Mouse (Mus musculus): Measurements from ENCODE around the gene Il6ra. TPM values are rescaled to one million over a fixed set of nuclear protein-coding genes. Genes with fewer than 3 reads are reported as not detected.

Gene Il6ra
- total RNA-seq, 2 experiments from 2014 or later = 3.7 to 4.4 TPM

GRCm38 (mm10) chr3:89907846-89908245 lies 5.2 kb downstream of the Il6ra start:
- no peak overlapping the region for H3K27ac ChIP-seq
- intact Hi-C loops (cut with DNase I) = no loop called here
- DNase-seq (ENCODE audit: extremely low spot score in 1 of 2, low spot score in 2 of 2) = no peak
- no peak for TF ChIP-seq CTCF (IDR thresholded peaks at IDR 0.05)
- no peak overlapping the region for H3K4me3 ChIP-seq

GRCm38 (mm10) chr3:89899511-89899908 lies 13.5 kb downstream of the Il6ra start:
- Histone ChIP-seq H3K4me3 (no peak overlapping the region), H3K27ac (no peak overlapping the region)
- intact Hi-C loops (cut with DNase I) = no loop called here
- no peak for TF ChIP-seq CTCF (IDR thresholded peaks at IDR 0.05)
- DNase-seq (ENCODE audit: extremely low spot score in 1 of 2, low spot score in 2 of 2) = no peak

GRCm38 (mm10) chr3:89898870-89899510 lies 14.0 kb downstream of the Il6ra start:
- H3K27ac ChIP-seq = no peak overlapping the region
- TF ChIP-seq CTCF (IDR thresholded peaks at IDR 0.05) = no peak
- intact Hi-C loops (cut with DNase I) = no loop called here
- DNase-seq (ENCODE audit: extremely low spot score in 1 of 2, low spot score in 2 of 2) = no peak
- no peak overlapping the region for H3K4me3 ChIP-seq

GRCm38 (mm10) chr3:89898011-89898410 lies 15.0 kb downstream of the Il6ra start:
- DNase-seq (ENCODE audit: extremely low spot score in 1 of 2, low spot score in 2 of 2) = no peak
- intact Hi-C loops (cut with DNase I) = no loop called here
- Histone ChIP-seq H3K27ac (no peak overlapping the region), H3K4me3 (no peak overlapping the region)
- TF ChIP-seq CTCF (IDR thresholded peaks at IDR 0.05) = no peak

- TF ChIP-seq CTCF (IDR thresholded peaks at IDR 0.05) = no peak
- intact Hi-C loops (cut with DNase I) = no loop called here
- no peak for DNase-seq (ENCODE audit: extremely low spot score in 1 of 2, low spot score in 2 of 2)
- Histone ChIP-seq H3K4me3 (no peak overlapping the region), H3K27ac (no peak overlapping the region)
Observed at GRCm38 (mm10) chr3:89897204-89897796, 15.7 kb downstream of the Il6ra start.

- TF ChIP-seq CTCF (IDR thresholded peaks at IDR 0.05) = no peak
- no peak for DNase-seq (ENCODE audit: extremely low spot score in 1 of 2, low spot score in 2 of 2)
- H3K4me3 ChIP-seq = no peak overlapping the region
- no peak overlapping the region for H3K27ac ChIP-seq
- intact Hi-C loops (cut with DNase I) = no loop called here
Observed at GRCm38 (mm10) chr3:89896571-89896970, 16.4 kb downstream of the Il6ra start.

GRCm38 (mm10) chr3:89892517-89893106 lies 20.4 kb downstream of the Il6ra start:
- H3K4me3 ChIP-seq = no peak overlapping the region
- DNase-seq (ENCODE audit: extremely low spot score in 1 of 2, low spot score in 2 of 2) = no peak
- no peak for TF ChIP-seq CTCF (IDR thresholded peaks at IDR 0.05)
- intact Hi-C loops (cut with DNase I) = no loop called here
- no peak overlapping the region for H3K27ac ChIP-seq

- no peak for TF ChIP-seq CTCF (IDR thresholded peaks at IDR 0.05)
- Histone ChIP-seq H3K4me3 (no peak overlapping the region), H3K27ac (no peak overlapping the region)
- DNase-seq (ENCODE audit: extremely low spot score in 1 of 2, low spot score in 2 of 2) = no peak
- intact Hi-C loops (cut with DNase I) = no loop called here
Observed at GRCm38 (mm10) chr3:89891696-89892095, 21.3 kb downstream of the Il6ra start.

GRCm38 (mm10) chr3:89889841-89890430 lies 23.1 kb downstream of the Il6ra start:
- no peak for TF ChIP-seq CTCF (IDR thresholded peaks at IDR 0.05)

GRCm38 (mm10) chr3:89887582-89888230 lies 25.3 kb downstream of the Il6ra start:
- no peak for DNase-seq (ENCODE audit: extremely low spot score in 1 of 2, low spot score in 2 of 2)
- no peak overlapping the region for H3K4me3 ChIP-seq
- no peak for TF ChIP-seq CTCF (IDR thresholded peaks at IDR 0.05)
- intact Hi-C loops (cut with DNase I) = no loop called here
- no peak overlapping the region for H3K27ac ChIP-seq

More at GRCm38 (mm10) chr3:89889841-89890430, 23.1 kb downstream of the Il6ra start:
- intact Hi-C loops (cut with DNase I) = no loop called here
- DNase-seq (ENCODE audit: extremely low spot score in 1 of 2, low spot score in 2 of 2) = no peak
- Histone ChIP-seq H3K27ac (no peak overlapping the region), H3K4me3 (no peak overlapping the region)

- TF ChIP-seq CTCF (IDR thresholded peaks at IDR 0.05) = no peak
- Histone ChIP-seq H3K4me3 (no peak overlapping the region), H3K27ac (no peak overlapping the region)
- intact Hi-C loops (cut with DNase I) = no loop called here
- no peak for DNase-seq (ENCODE audit: extremely low spot score in 1 of 2, low spot score in 2 of 2)
Observed at GRCm38 (mm10) chr3:89885766-89886165, 27.2 kb downstream of the Il6ra start.

GRCm38 (mm10) chr3:89883582-89884041 lies 29.4 kb downstream of the Il6ra start:
- intact Hi-C loops (cut with DNase I) = no loop called here
- DNase-seq (ENCODE audit: extremely low spot score in 1 of 2, low spot score in 2 of 2) = no peak
- TF ChIP-seq CTCF (IDR thresholded peaks at IDR 0.05) = no peak
- Histone ChIP-seq H3K27ac (no peak overlapping the region), H3K4me3 (no peak overlapping the region)

Data from left cerebral cortex, adult 2 months (tissue).